Mouse (Mus musculus): ENCODE results near the gene Alk.

DNA sequence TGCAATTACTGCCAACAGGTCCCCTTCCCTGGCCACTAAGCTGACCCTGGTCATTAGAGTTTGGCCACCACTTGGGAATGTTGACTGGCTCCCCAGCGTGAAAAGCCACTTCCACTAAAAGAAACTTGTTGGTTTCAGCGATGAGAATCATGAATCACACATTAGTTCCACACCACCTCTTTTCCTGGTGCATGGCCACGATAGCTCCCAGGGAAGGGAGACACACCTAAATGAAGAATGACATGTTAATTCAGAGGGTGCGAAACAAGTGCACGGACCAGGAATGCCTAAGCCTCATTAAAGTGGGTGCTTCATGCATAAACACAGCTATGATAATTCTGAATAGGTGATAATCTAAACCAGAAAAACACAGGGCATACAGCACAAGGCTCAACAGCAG is 660.4 kb downstream of the Alk start:
- no peak for TF ChIP-seq CTCF (IDR thresholded peaks at IDR 0.05; ENCODE audit: low read depth)
- TF ChIP-seq EP300 (optimal IDR thresholded peaks at IDR 0.05): no peak
